Mouse (Mus musculus): ENCODE results near the gene Cfap43. TPM values are rescaled to one million over a fixed set of nuclear protein-coding genes. Genes with fewer than 3 reads are reported as not detected.
"Not testable (repeated sequence)": the region's sequence is repeated elsewhere in the genome, so short reads cannot be mapped to it uniquely, and the experiment has no call there.

Gene Cfap43
- polyA plus RNA-seq, 1 experiment from 2014 or later = 0.11 TPM

DNA sequence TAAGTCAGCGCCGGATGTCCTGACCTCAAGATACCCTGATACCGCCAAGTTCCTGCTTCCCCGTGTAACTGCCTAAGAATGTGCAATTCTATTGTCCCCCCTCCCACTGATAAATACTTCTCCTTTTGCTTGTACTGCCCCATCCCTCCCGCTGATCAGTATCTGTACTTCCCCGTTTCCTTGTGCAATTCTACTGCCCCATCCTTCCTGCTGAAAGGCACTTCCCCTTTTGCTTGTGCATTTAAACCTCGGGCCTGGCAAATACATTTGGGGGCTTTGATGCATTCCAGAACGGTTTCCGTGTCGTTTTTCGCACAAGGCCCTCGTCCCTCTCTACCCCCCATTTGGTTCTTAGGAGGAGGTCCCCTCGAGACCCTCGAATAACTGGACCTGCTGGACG lies 77.9 kb downstream of the Cfap43 start:
- not testable (repeated sequence) for H3K27ac ChIP-seq (ENCODE audit: low read depth); H3K4me2 ChIP-seq (ENCODE audit: low read length); H3K4me3 ChIP-seq (ENCODE audit: low read depth, low read length); DNase-seq (ENCODE audit: low spot score); H3K4me1 ChIP-seq (replicated peaks; ENCODE audit: control insufficient read depth, insufficient read depth, low read length); H3K9me3 ChIP-seq (ENCODE audit: control insufficient read depth, low read length); H3K36me3 ChIP-seq (ENCODE audit: control insufficient read depth, insufficient read depth, low read length); ATAC-seq (replicated peaks; ENCODE audit: low FRiP score, low TSS enrichment, low read depth); H3K9ac ChIP-seq (ENCODE audit: low read length); H3K27me3 ChIP-seq (replicated peaks; ENCODE audit: control insufficient read depth, insufficient read depth, low read length)
- 78% methylated on average over 13 of the region's 15 CpGs for WGBS

DNA sequence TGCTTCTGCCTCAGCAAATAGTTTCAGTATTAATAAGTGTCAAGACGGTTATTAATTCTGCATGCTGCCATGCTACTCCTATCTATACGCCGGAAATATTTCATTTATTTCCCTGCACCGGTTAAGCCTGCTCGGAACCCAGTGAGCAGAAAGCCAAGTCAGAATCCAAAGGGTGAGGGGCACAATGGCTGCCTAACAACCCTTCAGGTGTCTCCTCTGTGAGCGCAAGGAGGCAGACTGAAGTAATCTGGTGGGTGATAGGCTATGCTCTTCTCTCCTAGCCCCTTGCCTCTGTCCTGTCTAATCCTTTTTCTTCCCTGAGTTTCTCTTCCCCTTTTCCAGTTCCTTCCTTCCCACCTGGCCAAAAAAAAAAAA lies 81.6 kb downstream of the Cfap43 start:
- ATAC-seq (replicated peaks; ENCODE audit: low FRiP score, low TSS enrichment, low read depth) = peak; percentile 37; the same call in 1 of the 2 replicates
- H3K9ac ChIP-seq (ENCODE audit: low read length) = peak overlapping the region; percentile 32; the same call in 1 of the 2 replicates

DNA sequence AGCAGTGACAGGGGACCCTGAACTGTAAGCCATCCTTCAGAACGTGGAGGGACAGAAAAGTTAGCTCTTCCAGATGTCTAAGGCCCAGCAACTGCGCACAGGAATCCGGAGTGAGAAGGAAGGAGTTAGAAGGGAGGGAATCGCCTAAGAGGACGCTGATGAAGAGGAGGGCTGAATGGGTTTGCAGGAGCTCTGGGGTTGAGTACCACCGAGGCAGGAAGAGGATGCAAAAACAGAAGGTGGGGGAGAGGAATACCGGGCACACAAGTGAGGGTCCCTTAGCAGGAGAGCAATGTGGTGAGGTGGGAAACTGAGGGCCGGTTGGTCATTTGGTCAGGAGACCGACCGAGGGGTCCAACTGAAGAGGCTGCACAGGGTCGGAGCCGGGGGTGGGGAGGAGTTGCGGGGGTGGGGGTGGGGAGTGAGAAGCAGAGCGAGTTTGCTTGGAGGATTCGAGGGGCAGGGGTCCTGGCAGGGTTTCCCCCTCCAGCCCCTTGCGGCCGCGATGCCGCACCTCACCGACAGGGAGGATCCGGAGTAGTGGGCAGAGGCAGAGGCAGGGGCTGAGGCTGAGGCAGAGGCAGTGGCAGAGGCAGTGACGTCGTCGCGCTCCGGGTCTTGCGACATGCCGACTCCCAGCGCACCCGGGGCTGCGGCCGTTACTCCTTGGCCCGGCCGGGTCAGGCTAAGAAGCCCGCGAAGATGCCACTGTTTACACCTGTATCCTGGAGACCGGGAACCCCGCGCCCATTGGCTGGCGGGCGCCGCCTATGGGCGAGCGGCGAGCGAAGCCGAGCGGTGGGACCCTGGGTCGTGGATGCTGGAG lies 82.2 kb downstream of the Cfap43 start:
- no peak overlapping the region for H3K27ac ChIP-seq (ENCODE audit: low read depth)
- peaks cover 10% of the 10 kb centered on the region; the same call in 1 of the 2 replicates for H3K27me3 ChIP-seq (replicated peaks; ENCODE audit: control insufficient read depth, insufficient read depth, low read length)
- peaks cover 4% of the 10 kb centered on the region; the same call in 1 of the 2 replicates for H3K4me1 ChIP-seq (replicated peaks; ENCODE audit: control insufficient read depth, insufficient read depth, low read length)
- H3K4me3 ChIP-seq (ENCODE audit: low read depth, low read length) = peak overlapping the region; percentile 42
- H3K9me3 ChIP-seq (ENCODE audit: control insufficient read depth, low read length) = no peaks in the 10 kb centered on the region
- no peaks in the 10 kb centered on the region for H3K36me3 ChIP-seq (ENCODE audit: control insufficient read depth, insufficient read depth, low read length)
- H3K4me2 ChIP-seq (ENCODE audit: low read length) = peak overlapping the region; percentile 82
- ATAC-seq (replicated peaks; ENCODE audit: low FRiP score, low TSS enrichment, low read depth) (peak; percentile 94), DNase-seq (ENCODE audit: low spot score) (peak; percentile 89)
- H3K9ac ChIP-seq (ENCODE audit: low read length) = peak overlapping the region; percentile 32; the same call in 1 of the 2 replicates
- WGBS = 4% methylated on average over 49 of the region's 49 CpGs

More for the DNA sequence above, 81.6 kb downstream of the Cfap43 start:
- peaks cover 4% of the 10 kb centered on the region; the same call in 1 of the 2 replicates for H3K4me1 ChIP-seq (replicated peaks; ENCODE audit: control insufficient read depth, insufficient read depth, low read length)
- H3K4me3 ChIP-seq (ENCODE audit: low read depth, low read length) = peak overlapping the region; percentile 42
- H3K9me3 ChIP-seq (ENCODE audit: control insufficient read depth, low read length) = no peaks in the 10 kb centered on the region
- no peak overlapping the region for H3K27ac ChIP-seq (ENCODE audit: low read depth)
- no peak for DNase-seq (ENCODE audit: low spot score)
- WGBS = under 1% methylated on average over 6 of the region's 6 CpGs
- peaks cover 10% of the 10 kb centered on the region; the same call in 1 of the 2 replicates for H3K27me3 ChIP-seq (replicated peaks; ENCODE audit: control insufficient read depth, insufficient read depth, low read length)
- peak overlapping the region; percentile 82 for H3K4me2 ChIP-seq (ENCODE audit: low read length)
- H3K36me3 ChIP-seq (ENCODE audit: control insufficient read depth, insufficient read depth, low read length) = no peaks in the 10 kb centered on the region

DNA sequence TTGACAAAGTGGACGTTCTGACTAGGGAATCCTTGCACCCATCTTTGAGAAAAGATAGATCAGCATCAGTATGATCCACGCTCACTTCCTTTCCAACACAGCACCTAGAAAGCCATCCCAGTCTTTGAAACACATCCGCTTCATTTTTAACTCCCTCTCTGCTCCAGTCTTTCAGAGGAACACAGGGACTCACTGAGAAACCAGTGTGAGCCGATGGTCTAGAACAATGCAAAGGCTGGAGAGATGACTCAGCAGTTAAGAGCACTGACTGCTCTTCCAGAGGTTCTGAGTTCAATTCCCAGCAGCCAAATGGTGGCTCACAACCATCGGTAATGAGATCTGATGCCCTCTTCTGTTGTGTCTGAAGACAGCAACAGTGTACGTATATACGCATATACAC lies 83.3 kb downstream of the Cfap43 start:
- H3K9me3 ChIP-seq (ENCODE audit: control insufficient read depth, low read length) = no peaks in the 10 kb centered on the region
- no peak overlapping the region for H3K9ac ChIP-seq (ENCODE audit: low read length)
- ATAC-seq (replicated peaks; ENCODE audit: low FRiP score, low TSS enrichment, low read depth) (no peak), DNase-seq (ENCODE audit: low spot score) (no peak)
- H3K36me3 ChIP-seq (ENCODE audit: control insufficient read depth, insufficient read depth, low read length) = no peaks in the 10 kb centered on the region
- H3K4me1 ChIP-seq (replicated peaks; ENCODE audit: control insufficient read depth, insufficient read depth, low read length) = peaks cover 4% of the 10 kb centered on the region; the same call in 1 of the 2 replicates
- H3K27me3 ChIP-seq (replicated peaks; ENCODE audit: control insufficient read depth, insufficient read depth, low read length) = peaks cover 10% of the 10 kb centered on the region; the same call in 1 of the 2 replicates
- 86% methylated on average over 7 of the region's 7 CpGs for WGBS
- H3K27ac ChIP-seq (ENCODE audit: low read depth) = no peak overlapping the region
- no peak overlapping the region for H3K4me3 ChIP-seq (ENCODE audit: low read depth, low read length)
- H3K4me2 ChIP-seq (ENCODE audit: low read length) = no peak overlapping the region

DNA sequence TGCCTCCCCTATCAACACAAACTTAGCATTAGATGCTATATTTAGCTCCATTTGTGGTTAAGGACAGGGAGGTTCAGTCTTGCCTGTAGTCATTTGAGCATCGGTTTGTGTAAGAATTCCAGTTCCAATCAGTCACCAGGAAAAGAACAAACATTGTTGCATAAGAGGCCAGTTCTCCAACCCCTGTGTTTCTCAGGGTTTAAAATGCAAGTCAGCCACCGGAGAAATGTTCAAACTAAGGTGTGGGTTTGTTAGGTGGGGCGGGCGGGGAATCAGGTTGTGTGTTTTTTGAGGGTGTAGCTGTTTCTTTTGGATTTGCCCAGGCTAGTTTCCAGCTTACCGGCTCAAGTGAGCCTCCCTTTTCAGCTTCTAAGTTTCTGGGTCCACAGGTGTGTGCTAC lies 84.5 kb downstream of the Cfap43 start:
- Histone ChIP-seq H3K4me1 (replicated peaks; ENCODE audit: control insufficient read depth, insufficient read depth, low read length) (peaks cover 4% of the 10 kb centered on the region; the same call in 1 of the 2 replicates), H3K9me3 (ENCODE audit: control insufficient read depth, low read length) (no peaks in the 10 kb centered on the region), H3K4me3 (ENCODE audit: low read depth, low read length) (no peak overlapping the region), H3K4me2 (ENCODE audit: low read length) (no peak overlapping the region), H3K36me3 (ENCODE audit: control insufficient read depth, insufficient read depth, low read length) (no peaks in the 10 kb centered on the region), H3K27me3 (replicated peaks; ENCODE audit: control insufficient read depth, insufficient read depth, low read length) (peaks cover 10% of the 10 kb centered on the region; the same call in 1 of the 2 replicates), H3K27ac (ENCODE audit: low read depth) (no peak overlapping the region), H3K9ac (ENCODE audit: low read length) (no peak overlapping the region)
- ATAC-seq (replicated peaks; ENCODE audit: low FRiP score, low TSS enrichment, low read depth) (no peak), DNase-seq (ENCODE audit: low spot score) (no peak)
- 68% methylated on average over 5 of the region's 5 CpGs for WGBS

DNA sequence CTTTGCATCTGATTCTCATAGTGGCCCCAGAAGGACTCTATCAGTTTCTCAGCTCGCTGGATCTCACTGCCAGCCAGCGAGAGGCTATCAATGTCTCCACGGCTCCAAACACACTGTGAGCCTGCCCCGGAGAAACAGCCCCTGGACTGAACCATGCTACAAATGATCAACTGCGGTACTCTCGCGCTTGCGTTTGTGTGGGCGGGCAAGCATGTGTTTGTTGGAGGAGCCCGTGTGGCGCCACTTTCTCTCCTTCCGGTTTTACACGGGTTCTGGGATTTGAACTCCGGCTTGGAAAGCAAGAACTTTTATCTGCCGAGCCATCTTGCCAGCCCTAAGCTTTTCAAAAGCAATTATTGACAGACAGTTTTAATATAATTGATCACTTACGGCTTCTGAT lies 86.8 kb downstream of the Cfap43 start:
- DNase-seq (ENCODE audit: low spot score) = peak; percentile 49
- no peak overlapping the region for H3K27ac ChIP-seq (ENCODE audit: low read depth)
- H3K9ac ChIP-seq (ENCODE audit: low read length) = no peak overlapping the region
- no peak overlapping the region for H3K4me3 ChIP-seq (ENCODE audit: low read depth, low read length)
- H3K9me3 ChIP-seq (ENCODE audit: control insufficient read depth, low read length) = no peaks in the 10 kb centered on the region
- H3K4me2 ChIP-seq (ENCODE audit: low read length) = no peak overlapping the region
- peaks cover 4% of the 10 kb centered on the region; the same call in 1 of the 2 replicates for H3K4me1 ChIP-seq (replicated peaks; ENCODE audit: control insufficient read depth, insufficient read depth, low read length)
- no peaks in the 10 kb centered on the region for H3K36me3 ChIP-seq (ENCODE audit: control insufficient read depth, insufficient read depth, low read length)
- H3K27me3 ChIP-seq (replicated peaks; ENCODE audit: control insufficient read depth, insufficient read depth, low read length) = peaks cover 6% of the 10 kb centered on the region; the same call in 1 of the 2 replicates
- ATAC-seq (replicated peaks; ENCODE audit: low FRiP score, low TSS enrichment, low read depth) = no peak
- WGBS = 81% methylated on average over 16 of the region's 16 CpGs

DNA sequence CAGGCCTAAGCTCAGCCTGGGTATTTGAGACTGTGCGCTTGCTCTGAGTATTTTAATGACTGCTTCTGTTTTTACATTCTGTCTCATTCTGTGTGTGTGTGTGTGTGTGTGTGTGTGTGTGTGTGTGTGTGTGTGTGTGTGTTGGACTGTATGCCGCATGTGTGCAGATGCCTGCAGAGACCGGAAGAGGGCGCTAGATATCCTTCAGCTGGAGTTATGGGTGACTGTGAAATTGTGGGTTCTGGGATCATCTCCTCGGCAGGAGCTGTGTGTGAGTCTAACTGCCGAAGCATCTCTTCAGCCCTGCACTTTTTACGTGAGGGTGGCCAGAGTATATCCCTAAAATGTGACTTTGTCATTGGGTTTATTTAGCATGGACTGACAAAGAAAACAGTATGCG lies 88.0 kb downstream of the Cfap43 start:
- ATAC-seq (replicated peaks; ENCODE audit: low FRiP score, low TSS enrichment, low read depth) (no peak), DNase-seq (ENCODE audit: low spot score) (peak; percentile 21)
- Histone ChIP-seq H3K27me3 (replicated peaks; ENCODE audit: control insufficient read depth, insufficient read depth, low read length) (0 out of 2 replicates have a peak, but pooled peaks cover under 1% of the 10 kb centered on the region), H3K4me2 (ENCODE audit: low read length) (no peak overlapping the region), H3K9ac (ENCODE audit: low read length) (no peak overlapping the region), H3K4me3 (ENCODE audit: low read depth, low read length) (no peak overlapping the region), H3K4me1 (replicated peaks; ENCODE audit: control insufficient read depth, insufficient read depth, low read length) (no peaks in the 10 kb centered on the region), H3K9me3 (ENCODE audit: control insufficient read depth, low read length) (no peaks in the 10 kb centered on the region), H3K36me3 (ENCODE audit: control insufficient read depth, insufficient read depth, low read length) (no peaks in the 10 kb centered on the region), H3K27ac (ENCODE audit: low read depth) (no peak overlapping the region)
- WGBS = 95% methylated on average over 8 of the region's 8 CpGs

DNA sequence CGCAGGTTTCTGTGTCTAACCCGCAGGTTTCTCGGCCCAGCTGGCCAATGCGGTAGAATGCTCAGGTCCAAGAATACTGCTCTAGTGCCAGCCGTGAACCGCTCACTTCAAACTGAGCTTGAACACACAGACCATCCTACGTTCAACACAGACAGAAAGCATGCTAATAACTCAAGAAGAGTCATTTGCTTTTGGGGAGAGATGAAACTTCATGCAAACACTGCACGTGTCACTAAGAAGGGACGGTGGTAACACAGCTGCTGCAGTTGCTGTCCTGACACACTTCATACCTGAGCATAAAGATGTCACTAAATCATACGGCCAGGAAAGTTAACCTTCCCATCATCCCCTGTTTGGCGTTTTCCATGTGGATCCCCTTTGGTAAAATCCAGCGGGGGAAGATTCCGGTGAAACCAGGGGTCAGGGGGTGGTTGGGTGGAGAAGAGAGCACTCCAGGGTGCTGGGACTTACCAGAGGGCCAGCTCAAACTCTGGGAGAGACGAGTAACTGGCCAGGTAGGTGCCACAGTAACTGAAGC lies 89.1 kb downstream of the Cfap43 start:
- H3K27ac ChIP-seq (ENCODE audit: low read depth) = no peak overlapping the region
- 80% methylated on average over 14 of the region's 14 CpGs for WGBS
- no peak overlapping the region for H3K9ac ChIP-seq (ENCODE audit: low read length)
- H3K9me3 ChIP-seq (ENCODE audit: control insufficient read depth, low read length) = no peaks in the 10 kb centered on the region
- no peak overlapping the region for H3K4me2 ChIP-seq (ENCODE audit: low read length)
- no peak overlapping the region for H3K4me3 ChIP-seq (ENCODE audit: low read depth, low read length)
- ATAC-seq (replicated peaks; ENCODE audit: low FRiP score, low TSS enrichment, low read depth) (no peak), DNase-seq (ENCODE audit: low spot score) (peak; percentile 48)
- no peaks in the 10 kb centered on the region for H3K27me3 ChIP-seq (replicated peaks; ENCODE audit: control insufficient read depth, insufficient read depth, low read length)
- no peaks in the 10 kb centered on the region for H3K4me1 ChIP-seq (replicated peaks; ENCODE audit: control insufficient read depth, insufficient read depth, low read length)
- H3K36me3 ChIP-seq (ENCODE audit: control insufficient read depth, insufficient read depth, low read length) = no peaks in the 10 kb centered on the region

Data from intestine, embryonic 14.5 days (tissue).